Mouse (Mus musculus): Measurements from ENCODE around the gene Sdf4. TPM values are rescaled to one million over a fixed set of nuclear protein-coding genes. Genes with fewer than 3 reads are reported as not detected.

Sdf4 gene
- polyA plus RNA-seq (2014; fragmentation: Nextera tagmentation; extraction: Ambion mirVana): 136 and 139 TPM in 2 replicates

- Histone ChIP-seq H3K4me1 (ENCODE audit: control insufficient read depth, insufficient read depth, low read length) (peaks cover 20% of the 10 kb centered on the region), H3K4me3 (ENCODE audit: low read depth, low read length) (peak within 1 kb of the TSS; percentile 48), H3K27ac (ENCODE audit: low read depth, low read length) (peak within 1 kb of the TSS; percentile 89), H3K36me3 (ENCODE audit: control insufficient read depth, insufficient read depth, low read length) (peaks cover 1% of the 10 kb centered on the region), H3K9me3 (ENCODE audit: control insufficient read depth, low read length) (no peaks in the 10 kb centered on the region), H3K9ac (ENCODE audit: low read length) (peak within 1 kb of the TSS; percentile 82), H3K27me3 (ENCODE audit: control insufficient read depth, insufficient read depth, low read length) (no peaks in the 10 kb centered on the region), H3K4me2 (ENCODE audit: low read depth) (peak within 1 kb of the TSS; percentile 92)
- DNase-seq (ENCODE audit: low spot score) (peak; percentile 90), ATAC-seq (ENCODE audit: insufficient read depth, low FRiP score, low TSS enrichment) (peak; percentile 81)
- under 1% methylated on average over 92 of the region's 99 CpGs for WGBS
Observed at GRCm38 (mm10) chr4:155992241-155992905, at the start of gene Sdf4, which contains the start of gene B3galt6. Gene Sdf4 (plus strand): TSS chr4:155992872. Gene B3galt6 (minus strand): TSS chr4:155992649.

- no peak for DNase-seq (ENCODE audit: low spot score)
- H3K4me2 ChIP-seq (ENCODE audit: low read depth): peak overlapping the region; percentile 93
- peaks cover 13% of the 10 kb centered on the region for H3K4me1 ChIP-seq (ENCODE audit: control insufficient read depth, insufficient read depth, low read length)
- H3K9ac ChIP-seq (ENCODE audit: low read length): peak overlapping the region; percentile 86
- no peaks in the 10 kb centered on the region for H3K9me3 ChIP-seq (ENCODE audit: control insufficient read depth, low read length)
- H3K36me3 ChIP-seq (ENCODE audit: control insufficient read depth, insufficient read depth, low read length): peaks cover 3% of the 10 kb centered on the region; the same call in 1 of the 2 replicates
- H3K4me3 ChIP-seq (ENCODE audit: low read depth, low read length): peak overlapping the region; percentile 98
- peak overlapping the region; percentile 71 for H3K27ac ChIP-seq (ENCODE audit: low read depth, low read length)
- H3K27me3 ChIP-seq (ENCODE audit: control insufficient read depth, insufficient read depth, low read length): no peaks in the 10 kb centered on the region
- peak; percentile 60; the same call in 1 of the 2 replicates for ATAC-seq (ENCODE audit: insufficient read depth, low FRiP score, low TSS enrichment)
- under 1% methylated on average over 16 of the region's 17 CpGs for WGBS
Observed at GRCm38 (mm10) chr4:155943049-155943452, 49.6 kb upstream of the Sdf4 start.

- no peaks in the 10 kb centered on the region for H3K9me3 ChIP-seq (ENCODE audit: control insufficient read depth, low read length)
- peak; percentile 98 for ATAC-seq (ENCODE audit: insufficient read depth, low FRiP score, low TSS enrichment)
- peaks cover 13% of the 10 kb centered on the region for H3K4me1 ChIP-seq (ENCODE audit: control insufficient read depth, insufficient read depth, low read length)
- H3K27ac ChIP-seq (ENCODE audit: low read depth, low read length): peak within 1 kb of the TSS; percentile 71
- peak within 1 kb of the TSS; percentile 93 for H3K4me2 ChIP-seq (ENCODE audit: low read depth)
- peak; percentile 97 for DNase-seq (ENCODE audit: low spot score)
- H3K27me3 ChIP-seq (ENCODE audit: control insufficient read depth, insufficient read depth, low read length): no peaks in the 10 kb centered on the region
- peaks cover 4% of the 10 kb centered on the region; the same call in 1 of the 2 replicates for H3K36me3 ChIP-seq (ENCODE audit: control insufficient read depth, insufficient read depth, low read length)
- under 1% methylated on average over 69 of the region's 85 CpGs for WGBS
- peak within 1 kb of the TSS; percentile 86 for H3K9ac ChIP-seq (ENCODE audit: low read length)
- H3K4me3 ChIP-seq (ENCODE audit: low read depth, low read length): peak within 1 kb of the TSS; percentile 98
Observed at GRCm38 (mm10) chr4:155943534-155944249, 49.0 kb upstream of the Sdf4 start, which contains the start of gene Ube2j2. Gene Ube2j2 (plus strand): TSS chr4:155943831.

GRCm38 (mm10) chr4:155944271-155944670, 48.4 kb upstream of the Sdf4 start:
- H3K4me2 ChIP-seq (ENCODE audit: low read depth): peak overlapping the region; percentile 92
- peak overlapping the region; percentile 86 for H3K9ac ChIP-seq (ENCODE audit: low read length)
- H3K4me3 ChIP-seq (ENCODE audit: low read depth, low read length): peak overlapping the region; percentile 98
- no peaks in the 10 kb centered on the region for H3K9me3 ChIP-seq (ENCODE audit: control insufficient read depth, low read length)
- H3K4me1 ChIP-seq (ENCODE audit: control insufficient read depth, insufficient read depth, low read length): peaks cover 13% of the 10 kb centered on the region
- no peak overlapping the region for H3K27ac ChIP-seq (ENCODE audit: low read depth, low read length)
- ATAC-seq (ENCODE audit: insufficient read depth, low FRiP score, low TSS enrichment) (no peak), DNase-seq (ENCODE audit: low spot score) (no peak)
- H3K36me3 ChIP-seq (ENCODE audit: control insufficient read depth, insufficient read depth, low read length): peaks cover 4% of the 10 kb centered on the region; the same call in 1 of the 2 replicates
- under 1% methylated on average over 17 of the region's 17 CpGs for WGBS
- no peaks in the 10 kb centered on the region for H3K27me3 ChIP-seq (ENCODE audit: control insufficient read depth, insufficient read depth, low read length)

DNA sequence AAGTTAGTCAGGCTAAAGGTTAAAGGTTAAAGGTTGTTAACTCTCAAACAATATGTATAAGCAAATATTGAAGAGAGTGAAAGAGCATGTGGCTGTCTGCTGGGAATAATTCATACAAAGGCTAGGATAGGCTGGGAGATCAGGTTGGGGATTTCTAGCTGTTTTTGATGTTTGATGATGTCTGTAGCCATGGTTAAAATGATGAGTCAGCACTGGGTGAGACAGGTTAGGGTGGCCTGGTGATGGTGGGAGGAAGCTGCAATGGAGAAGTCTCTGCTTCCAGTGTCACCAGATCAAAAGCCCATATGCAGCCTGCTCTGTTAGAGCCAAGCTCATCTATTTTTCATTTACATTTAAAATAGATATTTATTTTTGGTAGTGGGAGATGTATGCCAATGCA, 45.6 kb upstream of the Sdf4 start:
- no peak overlapping the region for H3K4me3 ChIP-seq (ENCODE audit: low read depth, low read length)
- DNase-seq (ENCODE audit: low spot score): no peak
- no peak for ATAC-seq (ENCODE audit: insufficient read depth, low FRiP score, low TSS enrichment)
- H3K27me3 ChIP-seq (ENCODE audit: control insufficient read depth, insufficient read depth, low read length): no peaks in the 10 kb centered on the region
- H3K9ac ChIP-seq (ENCODE audit: low read length): no peak overlapping the region
- no peaks in the 10 kb centered on the region for H3K9me3 ChIP-seq (ENCODE audit: control insufficient read depth, low read length)
- H3K4me1 ChIP-seq (ENCODE audit: control insufficient read depth, insufficient read depth, low read length): peaks cover 13% of the 10 kb centered on the region
- no peak overlapping the region for H3K27ac ChIP-seq (ENCODE audit: low read depth, low read length)
- peaks cover 8% of the 10 kb centered on the region for H3K36me3 ChIP-seq (ENCODE audit: control insufficient read depth, insufficient read depth, low read length)
- no peak overlapping the region for H3K4me2 ChIP-seq (ENCODE audit: low read depth)

- no peak for ATAC-seq (ENCODE audit: insufficient read depth, low FRiP score, low TSS enrichment)
- Histone ChIP-seq H3K27ac (ENCODE audit: low read depth, low read length) (no peak overlapping the region), H3K36me3 (ENCODE audit: control insufficient read depth, insufficient read depth, low read length) (peaks cover 8% of the 10 kb centered on the region), H3K4me1 (ENCODE audit: control insufficient read depth, insufficient read depth, low read length) (no peaks in the 10 kb centered on the region), H3K4me3 (ENCODE audit: low read depth, low read length) (no peak overlapping the region), H3K27me3 (ENCODE audit: control insufficient read depth, insufficient read depth, low read length) (no peaks in the 10 kb centered on the region), H3K9ac (ENCODE audit: low read length) (no peak overlapping the region), H3K9me3 (ENCODE audit: control insufficient read depth, low read length) (no peaks in the 10 kb centered on the region), H3K4me2 (ENCODE audit: low read depth) (no peak overlapping the region)
- no peak for DNase-seq (ENCODE audit: low spot score)
- WGBS: 96% methylated on average over 6 of the region's 6 CpGs
Observed at GRCm38 (mm10) chr4:155955491-155955890, 37.2 kb upstream of the Sdf4 start.

GRCm38 (mm10) chr4:155959275-155959674, 33.4 kb upstream of the Sdf4 start:
- DNase-seq (ENCODE audit: low spot score) (peak; percentile 82), ATAC-seq (ENCODE audit: insufficient read depth, low FRiP score, low TSS enrichment) (peak; percentile 65; the same call in 1 of the 2 replicates)
- Histone ChIP-seq H3K4me1 (ENCODE audit: control insufficient read depth, insufficient read depth, low read length) (peaks cover 7% of the 10 kb centered on the region), H3K4me2 (ENCODE audit: low read depth) (no peak overlapping the region), H3K27me3 (ENCODE audit: control insufficient read depth, insufficient read depth, low read length) (no peaks in the 10 kb centered on the region), H3K27ac (ENCODE audit: low read depth, low read length) (no peak overlapping the region), H3K4me3 (ENCODE audit: low read depth, low read length) (no peak overlapping the region), H3K36me3 (ENCODE audit: control insufficient read depth, insufficient read depth, low read length) (peaks cover 6% of the 10 kb centered on the region), H3K9me3 (ENCODE audit: control insufficient read depth, low read length) (no peaks in the 10 kb centered on the region), H3K9ac (ENCODE audit: low read length) (no peak overlapping the region)
- WGBS: 8% methylated on average over 5 of the region's 5 CpGs

DNA sequence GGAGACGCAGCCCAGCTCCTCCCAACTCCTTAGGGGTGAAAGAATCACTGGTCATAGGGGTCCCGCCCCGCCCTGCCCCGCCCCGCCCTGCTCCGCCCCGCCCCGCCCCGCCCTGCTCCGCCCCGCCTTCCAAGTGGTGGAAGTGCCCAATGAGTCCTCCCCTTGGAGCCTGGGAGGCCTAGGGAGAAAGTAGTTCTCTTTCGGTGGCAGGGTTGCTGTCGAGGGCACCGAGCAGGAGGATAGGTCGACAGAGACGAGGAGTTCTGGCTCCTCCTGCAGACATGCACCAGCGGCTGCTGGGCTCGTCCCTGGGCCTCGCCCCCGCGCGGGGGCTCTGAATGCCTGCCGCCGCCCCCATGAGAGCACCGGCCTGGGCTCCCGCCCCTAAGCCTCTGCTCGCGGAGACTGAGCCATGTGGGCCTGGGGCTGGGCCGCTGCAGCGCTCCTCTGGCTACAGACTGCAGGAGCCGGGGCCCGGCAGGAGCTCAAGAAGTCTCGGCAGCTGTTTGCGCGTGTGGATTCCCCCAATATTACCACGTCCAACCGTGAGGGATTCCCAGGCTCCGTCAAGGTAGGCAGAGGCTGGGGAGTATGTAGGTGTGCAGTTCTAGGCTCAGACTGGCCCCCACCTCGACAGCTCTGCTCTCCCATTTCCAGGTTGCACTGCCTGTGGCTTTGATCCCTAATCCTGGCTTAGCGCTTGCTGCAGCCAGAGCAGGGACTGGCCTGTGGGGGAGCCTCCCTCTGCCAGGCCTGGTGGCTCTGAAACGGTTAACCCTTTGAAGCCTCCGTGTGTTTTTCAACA, 30.3 kb upstream of the Sdf4 start, which contains the start of gene C1qtnf12:
TSS of gene C1qtnf12 (plus strand) at position 152 of the 805 bp plus-strand sequence.
- Histone ChIP-seq H3K9ac (ENCODE audit: low read length) (peak within 1 kb of the TSS; percentile 69), H3K4me2 (ENCODE audit: low read depth) (peak within 1 kb of the TSS; percentile 85), H3K27ac (ENCODE audit: low read depth, low read length) (no peak within 1 kb of the TSS), H3K4me3 (ENCODE audit: low read depth, low read length) (peak within 1 kb of the TSS; percentile 41), H3K4me1 (ENCODE audit: control insufficient read depth, insufficient read depth, low read length) (peaks cover 7% of the 10 kb centered on the region), H3K9me3 (ENCODE audit: control insufficient read depth, low read length) (no peaks in the 10 kb centered on the region), H3K27me3 (ENCODE audit: control insufficient read depth, insufficient read depth, low read length) (no peaks in the 10 kb centered on the region), H3K36me3 (ENCODE audit: control insufficient read depth, insufficient read depth, low read length) (peaks cover 4% of the 10 kb centered on the region; the same call in 1 of the 2 replicates)
- DNase-seq (ENCODE audit: low spot score): peak; percentile 47
- peak; percentile 55 for ATAC-seq (ENCODE audit: insufficient read depth, low FRiP score, low TSS enrichment)
- under 1% methylated on average over 37 of the region's 42 CpGs for WGBS

Measured in neural tube, embryonic 11.5 days (tissue).